Mouse (Mus musculus) lung, postnatal 0 days (tissue): ENCODE measurements around the gene Ndel1.

ENCODE experiments used
- CTCF ChIP-seq: IDR thresholded peaks from 2 replicates; pipeline ENCODE4 v1.5.1; 2016; ENCODE audit warnings: antibody characterized with exemption, mild to moderate bottlenecking
- EP300 ChIP-seq: IDR thresholded peaks from 2 replicates; pipeline ENCODE4 v1.6.1; 2016; ENCODE audit warnings: antibody characterized with exemption, mild to moderate bottlenecking, control low read depth

DNA sequence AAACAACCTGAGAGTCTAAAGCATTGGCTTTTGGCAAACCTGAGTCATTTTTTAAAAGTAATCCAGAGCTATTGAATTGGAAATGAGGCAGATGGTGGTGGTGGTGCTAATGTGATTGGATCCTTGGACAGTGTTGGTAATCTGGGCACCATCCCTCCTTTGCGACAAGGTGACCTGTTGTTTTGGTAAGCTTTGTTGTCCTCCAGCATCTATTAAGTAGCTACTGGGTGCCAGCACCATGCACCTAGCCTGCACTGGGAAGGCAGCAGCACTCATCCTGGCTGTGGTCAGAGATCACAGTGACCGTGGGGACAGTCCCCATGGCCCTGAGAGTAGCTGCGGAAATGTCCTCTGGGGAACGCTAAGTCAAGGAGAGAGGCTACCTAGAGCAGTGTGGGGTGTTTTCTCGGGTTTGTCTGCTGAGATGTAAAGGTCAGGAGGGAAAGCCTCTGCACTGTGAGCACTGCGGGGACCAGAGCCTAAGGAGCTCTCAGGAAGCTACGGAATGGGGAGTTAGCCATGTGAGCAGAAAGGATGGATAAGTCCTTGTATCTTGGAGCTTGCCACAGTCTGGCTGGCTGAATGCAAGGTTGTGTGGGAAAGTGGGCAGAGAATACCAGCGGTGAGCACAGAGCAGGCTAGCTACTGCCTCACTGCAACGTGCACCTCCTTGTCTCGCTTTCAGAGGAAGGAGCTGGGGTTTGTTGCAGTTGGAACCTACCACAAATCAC, 91.8 kb downstream of the Ndel1 start:
- TF ChIP-seq CTCF (no peak), EP300 (no peak)
